Mouse (Mus musculus) layer of hippocampus, postnatal 14 days (tissue): ENCODE data around the gene Kdsr. TPM values are rescaled to one million over a fixed set of nuclear protein-coding genes. Genes with fewer than 3 reads are reported as not detected.
A peak's percentile ranks its signal among the peaks of the same experiment; 100 is the strongest.

Experiments used
- DNase-seq, 2 experiments: peaks; one replicate each; pipeline ENCODE4 v3.0.0; 2021 to 2022; ENCODE audit warnings: low spot score in 2 of 2, mixed read lengths in 1 of 2
- long read RNA-seq, 2 experiments: library from polyadenylated mRNA; stranded (forward); transcript quantifications; one replicate each; pipeline ENCODE4 v2.0.0; 2021
- total RNA-seq, 2 experiments: library from RNA; stranded (reverse); gene quantifications; 2 replicates each; pipeline ENCODE4 v1.2.3; 2021

Gene Kdsr
- 10 to 100 TPM; 24.7 to 25.8 TPM for total RNA-seq
- long read RNA-seq, experiment 1, full-length matches to known transcripts = 19 of 21 reads
- long read RNA-seq, experiment 1, partial matches to known transcripts = 0 of 21 reads
- long read RNA-seq, experiment 1, other reads (novel, unspliced or antisense) = 2 of 21 reads
- long read RNA-seq, experiment 2, full-length matches to known transcripts = 24 of 36 reads
- long read RNA-seq, experiment 2, partial matches to known transcripts = 4 of 36 reads
- long read RNA-seq, experiment 2, other reads (novel, unspliced or antisense) = 8 of 36 reads

GRCm38 (mm10) chr1:106759572-106760435 is at the start of gene Kdsr:
Kdsr (minus strand) TSS chr1:106759727.
- DNase-seq = peak; percentile 95 to 97

DNA sequence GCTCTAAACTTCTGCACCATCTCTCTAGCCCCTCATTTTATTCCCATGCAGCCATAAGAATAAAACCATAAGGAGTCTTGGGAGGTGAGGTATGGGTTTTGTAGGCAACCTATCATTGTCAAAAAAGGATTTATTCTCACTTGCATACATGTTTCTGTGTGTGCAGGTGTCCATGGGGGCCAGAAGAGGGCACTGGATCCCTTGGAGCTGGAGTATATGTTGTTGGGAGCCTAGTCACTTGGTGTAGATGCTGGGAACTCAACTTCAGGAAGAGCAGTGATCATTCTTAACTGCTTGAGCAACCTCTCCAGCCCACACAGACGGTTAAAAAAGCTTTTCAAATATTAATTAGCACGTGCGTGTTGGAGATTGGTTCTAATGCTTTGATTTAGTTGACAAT is 40.4 kb upstream of the Kdsr start:
- no peak for DNase-seq

DNA sequence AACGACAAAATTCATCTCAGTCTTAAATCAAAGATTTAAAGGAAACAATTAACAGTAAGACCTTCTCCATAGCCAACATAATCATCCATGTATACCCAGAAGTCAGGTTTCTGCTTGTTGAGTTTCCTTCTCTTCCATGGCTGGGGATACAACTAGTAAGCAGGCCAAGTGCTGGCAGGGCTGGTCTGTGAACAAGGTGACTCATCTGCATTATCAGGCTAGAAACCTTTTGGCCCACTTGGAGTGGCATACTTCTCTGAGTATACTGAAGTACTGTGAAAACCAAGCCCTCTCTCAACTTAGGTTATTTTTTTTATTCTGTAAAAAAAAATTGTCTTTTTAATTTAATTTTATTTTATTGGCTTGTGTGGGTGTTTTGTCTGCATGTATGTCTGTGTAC is 39.9 kb upstream of the Kdsr start:
- no peak for DNase-seq

DNA sequence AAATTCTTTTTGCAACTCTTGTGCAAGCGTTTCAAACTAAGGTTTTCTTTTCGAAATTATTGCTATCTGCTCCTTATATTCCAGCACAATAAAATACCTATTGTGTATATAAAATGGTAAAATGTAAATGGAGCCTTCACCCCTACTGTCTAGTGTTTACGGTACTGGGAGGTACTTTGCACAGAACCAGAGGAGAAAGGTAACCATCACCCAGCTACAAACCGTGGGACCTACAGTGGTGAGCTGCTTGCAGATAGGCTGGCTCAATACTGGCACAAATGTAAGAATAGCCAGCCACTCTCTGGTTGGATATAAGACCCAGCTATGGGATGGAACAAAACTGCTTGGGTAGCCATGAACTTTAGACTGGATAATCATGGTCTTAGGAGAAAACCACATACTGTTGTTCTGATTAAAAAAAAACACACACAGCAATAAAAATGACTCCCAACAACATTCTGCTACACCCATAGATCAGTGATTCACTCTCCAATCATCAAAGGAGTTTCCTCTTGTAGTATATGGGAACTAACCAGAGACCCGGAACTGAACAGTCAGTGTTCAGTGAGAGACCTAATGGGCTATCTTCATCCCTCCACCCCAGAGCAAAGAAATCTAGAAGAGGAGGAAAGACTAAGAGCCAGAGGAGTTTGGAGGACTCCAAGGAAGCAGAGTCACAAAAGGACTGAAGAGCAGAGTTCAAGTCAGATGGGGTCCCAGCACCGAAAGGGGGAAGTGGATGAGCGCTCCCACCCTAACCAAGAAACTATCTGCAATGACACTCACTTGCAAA is 37.7 kb upstream of the Kdsr start:
- no peak for DNase-seq

DNA sequence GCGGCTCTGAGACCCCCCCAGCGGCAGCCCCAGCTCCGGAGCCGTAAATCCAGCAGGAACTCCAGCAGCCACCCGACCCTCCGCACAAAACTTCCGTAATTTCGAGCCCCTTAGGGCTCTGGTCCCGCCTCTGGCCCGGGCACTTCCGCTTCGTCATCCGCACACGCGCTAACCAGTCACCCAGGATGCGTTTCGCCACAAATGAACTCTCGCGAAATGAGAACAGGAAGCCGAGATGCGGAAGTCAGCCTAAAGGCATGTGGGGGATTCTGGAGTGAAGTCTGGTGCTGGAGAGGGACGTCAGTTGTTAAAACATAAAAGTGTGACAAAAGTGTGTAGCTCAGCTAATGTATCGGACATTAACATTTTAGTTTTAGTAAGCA is 37.0 kb upstream of the Kdsr start, which contains the start of gene Vps4b:
Gene Vps4b (minus strand): TSS at position 187 of the 383 bp plus-strand sequence.
- peak; percentile 89 to 97 for DNase-seq

DNA sequence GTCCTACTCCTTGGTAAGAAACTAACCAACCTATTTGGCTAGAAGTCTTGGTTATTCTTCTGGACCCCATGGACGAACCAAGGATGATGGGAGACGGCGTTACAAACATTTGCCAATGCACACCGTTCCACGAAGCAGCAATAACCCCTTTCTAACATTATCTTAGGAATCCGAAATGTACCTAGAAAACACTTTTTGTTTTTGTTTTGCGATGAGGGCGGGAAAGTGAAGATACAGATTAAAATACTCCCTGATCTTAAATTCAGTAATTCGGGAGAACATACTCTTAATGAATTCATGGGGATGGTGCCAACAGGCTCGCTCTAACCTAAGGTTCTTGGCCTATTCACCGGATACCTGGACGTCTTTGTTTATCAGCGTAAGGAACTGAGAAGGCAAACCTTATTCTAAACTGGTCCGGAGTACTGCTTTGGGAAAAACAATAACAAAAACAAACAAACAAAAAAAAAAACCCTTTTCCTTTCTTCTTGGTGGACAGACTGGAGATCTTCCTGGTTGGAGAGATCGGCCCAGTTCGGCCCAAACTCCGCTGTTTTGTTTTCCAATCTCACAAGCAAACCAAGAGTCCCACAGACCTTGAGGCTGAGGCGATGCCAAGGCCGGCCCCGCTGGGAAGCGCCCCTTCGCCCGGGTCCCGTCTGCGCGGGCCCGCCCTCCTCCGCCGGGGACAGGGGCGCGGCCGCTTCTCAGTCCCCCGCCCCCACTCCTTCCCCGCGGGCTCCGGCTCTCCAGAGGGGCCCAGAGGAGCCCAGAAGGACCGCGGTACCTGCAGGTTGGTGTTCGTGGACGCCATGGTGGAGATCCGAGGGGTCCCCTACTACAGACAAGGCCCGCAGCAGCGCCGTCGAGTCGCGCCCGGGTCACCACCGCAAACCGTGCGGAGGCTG is 36.4 kb upstream of the Kdsr start:
- no peak for DNase-seq

DNA sequence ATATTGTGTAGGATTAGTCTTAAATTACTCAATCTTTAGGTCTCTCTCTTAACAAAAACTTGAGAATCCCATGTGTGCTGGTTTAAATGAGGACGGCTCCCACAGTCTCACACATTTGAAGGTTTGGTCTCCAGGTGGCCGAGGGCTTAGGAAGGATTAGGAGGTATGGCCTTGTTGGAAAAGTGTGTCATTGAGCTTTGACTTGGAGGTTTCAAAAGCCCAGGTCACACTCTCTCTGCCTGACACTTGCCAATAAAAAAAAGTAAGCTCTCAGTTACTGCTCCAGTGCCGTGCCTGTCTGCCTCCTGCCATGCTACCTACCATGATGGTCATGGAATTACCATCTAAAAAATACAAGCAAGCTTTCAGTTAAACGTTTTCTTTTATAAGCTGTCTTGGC is 15.4 kb upstream of the Kdsr start:
- no peak for DNase-seq

- DNase-seq = no peak
Observed at GRCm38 (mm10) chr1:106774092-106774491, 14.6 kb upstream of the Kdsr start.

DNA sequence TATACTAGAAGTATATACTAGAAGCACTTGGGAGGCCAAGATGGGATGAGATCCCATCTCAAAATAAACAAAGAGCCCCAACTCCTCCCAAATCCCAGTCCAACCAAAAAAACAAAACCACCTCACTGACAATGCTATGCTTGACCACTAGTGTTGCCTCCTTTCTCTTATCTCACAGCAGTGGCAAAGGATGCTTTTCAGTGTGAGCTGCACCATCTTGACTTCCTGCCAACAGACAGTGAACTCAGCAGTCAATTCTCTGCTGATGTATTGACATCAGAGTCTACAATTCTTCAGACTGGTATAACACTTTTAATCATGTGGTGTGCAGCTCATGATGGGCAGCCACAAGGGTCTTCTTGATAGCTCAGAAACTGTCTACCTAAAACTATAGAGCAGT is 9.2 kb upstream of the Kdsr start:
- no peak for DNase-seq

- DNase-seq = no peak
Observed at GRCm38 (mm10) chr1:106765771-106766170, 6.2 kb upstream of the Kdsr start.

- DNase-seq = no peak
Observed at GRCm38 (mm10) chr1:106764846-106765245, 5.3 kb upstream of the Kdsr start.

- DNase-seq = no peak
Observed at GRCm38 (mm10) chr1:106764281-106764680, 4.8 kb upstream of the Kdsr start.

DNA sequence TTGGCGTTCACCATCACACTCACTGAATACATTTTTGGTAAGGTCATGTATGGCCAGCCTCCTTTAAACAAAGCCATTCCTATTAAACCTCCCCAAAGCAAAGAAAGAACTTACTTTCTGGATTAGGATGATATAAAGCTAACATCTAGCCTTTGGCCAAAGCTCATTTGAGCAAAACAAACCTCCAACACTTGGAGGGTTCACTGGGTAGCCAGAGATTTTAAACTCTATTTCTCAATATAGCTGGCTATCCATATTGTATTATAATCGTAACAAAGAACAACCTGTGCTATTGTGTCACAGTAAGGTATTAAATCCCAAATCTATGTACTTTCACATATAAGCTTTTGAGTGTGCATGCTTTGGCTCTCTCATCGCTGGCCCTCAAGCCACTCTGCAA is 1.2 kb upstream of the Kdsr start:
- DNase-seq = no peak

- peak in 1 of 2 experiments; percentile 36 for DNase-seq
Observed at GRCm38 (mm10) chr1:106758734-106759571, 574 bp downstream of the Kdsr start.

- no peak for DNase-seq
Observed at GRCm38 (mm10) chr1:106756633-106757032, 2.9 kb downstream of the Kdsr start.

DNA sequence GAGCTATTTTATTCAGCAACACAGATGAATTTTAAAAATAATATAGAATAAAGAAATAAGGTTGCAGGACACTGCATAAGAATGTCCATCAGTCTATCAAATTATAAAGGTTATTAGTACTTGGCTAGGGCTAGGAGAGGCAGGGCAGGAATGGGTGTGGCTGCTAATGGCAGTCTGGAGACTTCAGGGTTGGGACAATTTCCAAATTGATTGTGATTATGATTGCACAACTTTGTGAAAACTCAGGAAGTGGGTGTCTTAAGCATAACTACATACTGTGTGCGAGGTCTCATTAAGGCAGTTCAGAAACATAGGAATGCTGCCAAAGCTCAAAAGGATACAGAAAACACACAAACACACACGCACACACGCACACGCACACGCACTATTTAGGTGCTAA is 7.5 kb downstream of the Kdsr start:
- DNase-seq = no peak

DNA sequence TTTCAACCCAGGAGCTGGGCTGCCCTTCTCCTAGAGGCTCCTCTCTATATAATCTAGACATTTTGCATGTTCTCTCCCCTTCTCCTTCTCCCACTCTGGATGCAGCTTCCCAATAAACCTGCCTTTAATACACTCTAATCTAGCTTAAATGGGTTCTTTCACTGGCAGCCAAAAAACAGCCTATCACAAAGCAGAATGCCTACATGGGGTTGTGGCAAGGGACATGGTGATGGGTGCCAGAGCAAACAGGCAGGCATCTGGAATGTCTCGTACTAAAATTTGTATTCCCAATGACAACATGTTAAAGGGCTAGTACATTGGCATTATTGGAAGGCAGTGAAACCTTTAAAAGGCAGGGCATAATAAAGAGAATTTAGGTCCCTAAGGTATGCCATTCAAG is 8.9 kb downstream of the Kdsr start:
- DNase-seq = peak in 1 of 2 experiments; percentile 25

- no peak for DNase-seq
Observed at GRCm38 (mm10) chr1:106748555-106749315, 10.8 kb downstream of the Kdsr start.

GRCm38 (mm10) chr1:106742980-106743379 is 16.5 kb downstream of the Kdsr start:
- no peak for DNase-seq
